Mouse (Mus musculus): ENCODE results near the gene Capn8. TPM values are rescaled to one million over a fixed set of nuclear protein-coding genes. Genes with fewer than 3 reads are reported as not detected.
A peak's percentile ranks its signal among the peaks of the same experiment; 100 is the strongest.

Capn8 gene
- polyA plus RNA-seq, 1 experiment from 2014 or later = 10.1 TPM

DNA sequence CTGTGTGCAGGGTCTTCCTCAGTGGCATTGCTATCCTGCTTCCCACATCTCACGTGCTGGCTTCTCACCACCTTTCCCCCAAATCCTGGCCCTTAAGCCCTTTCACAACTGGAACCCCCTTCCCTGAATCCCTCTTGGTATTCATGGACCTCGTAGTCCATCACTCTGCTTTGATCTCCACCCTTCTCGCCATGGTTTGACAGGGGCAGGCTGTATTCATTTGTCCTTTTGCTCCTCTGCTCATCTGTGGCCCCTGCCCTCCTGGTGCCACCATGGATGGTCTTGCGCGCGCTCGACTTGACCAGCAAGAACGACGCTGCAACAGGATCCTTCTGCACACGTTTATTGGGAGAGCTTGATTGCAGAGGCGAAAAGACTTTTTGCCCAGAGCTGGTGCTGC, 5.3 kb upstream of the Capn8 start:
- H3K27ac ChIP-seq (replicated peaks) = no peak overlapping the region
- no peak for DNase-seq (ENCODE audit: low spot score)
- no peak for TF ChIP-seq CTCF (IDR thresholded peaks at IDR 0.05; ENCODE audit: low read depth)
- TF ChIP-seq EP300 (optimal IDR thresholded peaks at IDR 0.05) = no peak
- no peaks in the 10 kb centered on the region; the same call in 1 of the 2 replicates for H3K4me1 ChIP-seq (replicated peaks; ENCODE audit: control insufficient read depth, insufficient read depth)
- H3K9me3 ChIP-seq (ENCODE audit: control insufficient read depth, low read length) = no peaks in the 10 kb centered on the region
- no peaks in the 10 kb centered on the region for H3K27me3 ChIP-seq (ENCODE audit: control insufficient read depth, insufficient read depth, low read length)
- no peak overlapping the region for H3K4me3 ChIP-seq (ENCODE audit: low read depth, low read length)
- H3K9ac ChIP-seq (ENCODE audit: low read length) = no peak overlapping the region
- ATAC-seq (ENCODE audit: low FRiP score, low TSS enrichment) = no peak
- H3K36me3 ChIP-seq (ENCODE audit: control insufficient read depth, insufficient read depth, low read length) = no peaks in the 10 kb centered on the region
- H3K4me2 ChIP-seq (replicated peaks; ENCODE audit: low read depth) = no peak overlapping the region
- WGBS = 87% methylated on average over 10 of the region's 11 CpGs

DNA sequence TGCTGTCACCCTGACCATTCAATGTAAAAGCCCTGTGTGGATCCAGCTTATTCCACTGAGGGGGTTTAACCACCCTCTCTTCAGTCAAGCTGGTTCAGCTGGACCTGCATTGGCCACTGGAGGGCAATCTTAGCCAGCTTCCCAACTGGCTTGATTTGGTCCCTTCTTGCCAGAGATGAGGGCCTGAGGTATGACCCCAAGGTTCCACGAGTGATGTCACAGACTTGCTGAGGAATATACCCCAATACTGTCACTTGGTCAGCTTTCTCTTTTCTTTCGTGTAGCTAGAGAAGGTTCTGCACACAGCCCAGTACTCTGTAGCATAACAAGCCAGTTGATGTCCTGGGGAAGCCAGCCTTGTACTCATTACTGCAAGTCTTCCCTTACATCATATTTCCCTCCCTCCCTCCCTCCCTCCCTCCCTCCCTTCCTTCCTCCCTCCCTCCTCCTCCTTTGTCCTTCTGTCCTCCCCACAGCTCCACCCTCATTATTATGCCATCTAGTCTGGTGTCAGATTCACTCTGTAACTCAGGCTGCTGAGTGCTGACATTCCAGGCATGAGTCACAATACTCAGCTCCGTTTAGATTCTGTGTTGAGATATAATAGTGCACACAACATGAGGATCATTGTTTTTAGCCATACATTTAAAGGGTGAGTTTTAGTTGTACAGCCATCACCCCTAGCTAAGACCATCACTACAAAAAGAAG, 4.3 kb upstream of the Capn8 start:
- Histone ChIP-seq H3K27me3 (ENCODE audit: control insufficient read depth, insufficient read depth, low read length) (no peaks in the 10 kb centered on the region), H3K9me3 (ENCODE audit: control insufficient read depth, low read length) (no peaks in the 10 kb centered on the region), H3K4me2 (replicated peaks; ENCODE audit: low read depth) (no peak overlapping the region), H3K9ac (ENCODE audit: low read length) (no peak overlapping the region), H3K27ac (replicated peaks) (no peak overlapping the region), H3K36me3 (ENCODE audit: control insufficient read depth, insufficient read depth, low read length) (no peaks in the 10 kb centered on the region), H3K4me1 (replicated peaks; ENCODE audit: control insufficient read depth, insufficient read depth) (no peaks in the 10 kb centered on the region; the same call in 1 of the 2 replicates), H3K4me3 (ENCODE audit: low read depth, low read length) (no peak overlapping the region)
- TF ChIP-seq CTCF (IDR thresholded peaks at IDR 0.05; ENCODE audit: low read depth) (peak; percentile 91), EP300 (optimal IDR thresholded peaks at IDR 0.05) (no peak)
- DNase-seq (ENCODE audit: low spot score) (peak; percentile 60), ATAC-seq (ENCODE audit: low FRiP score, low TSS enrichment) (peak; percentile 11; the same call in 1 of the 2 replicates)
- WGBS = 15% methylated on average over 3 of the region's 3 CpGs

DNA sequence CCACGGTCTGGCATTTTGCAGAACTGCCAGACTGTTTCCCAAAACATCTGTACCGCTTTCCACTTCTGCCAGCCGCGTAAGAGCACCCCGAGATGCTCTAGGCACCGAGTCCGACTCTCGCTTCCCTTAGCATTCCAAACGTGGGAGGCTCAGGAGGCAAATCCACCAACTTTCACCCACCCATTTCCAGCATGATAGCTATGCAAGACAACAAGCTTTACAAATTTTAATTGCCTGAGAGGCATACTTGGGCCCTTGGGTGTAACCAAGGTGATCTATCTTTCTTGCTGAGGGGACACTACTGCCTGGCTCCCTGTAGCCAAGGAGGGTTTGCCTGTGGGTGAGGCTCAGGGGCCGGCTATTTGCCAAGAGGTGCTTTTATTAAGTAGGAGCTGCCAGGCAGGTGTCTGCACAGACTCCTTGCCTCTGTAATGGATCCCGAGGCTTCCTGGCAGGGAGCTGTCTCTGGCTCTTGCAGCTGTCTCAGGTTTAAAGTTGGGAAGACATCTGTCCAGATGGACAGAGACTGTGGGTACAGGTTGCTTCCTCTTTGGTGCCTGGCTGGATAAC, 2.8 kb upstream of the Capn8 start:
- Histone ChIP-seq H3K9ac (ENCODE audit: low read length) (no peak overlapping the region), H3K4me1 (replicated peaks; ENCODE audit: control insufficient read depth, insufficient read depth) (no peaks in the 10 kb centered on the region; the same call in 1 of the 2 replicates), H3K4me3 (ENCODE audit: low read depth, low read length) (no peak overlapping the region), H3K27ac (replicated peaks) (peak overlapping the region; percentile 30; the same call in 1 of the 2 replicates), H3K4me2 (replicated peaks; ENCODE audit: low read depth) (peak overlapping the region; percentile 3; the same call in 1 of the 2 replicates), H3K27me3 (ENCODE audit: control insufficient read depth, insufficient read depth, low read length) (no peaks in the 10 kb centered on the region), H3K9me3 (ENCODE audit: control insufficient read depth, low read length) (no peaks in the 10 kb centered on the region), H3K36me3 (ENCODE audit: control insufficient read depth, insufficient read depth, low read length) (no peaks in the 10 kb centered on the region)
- DNase-seq (ENCODE audit: low spot score) = peak; percentile 27
- ATAC-seq (ENCODE audit: low FRiP score, low TSS enrichment) = no peak
- WGBS = 72% methylated on average over 11 of the region's 11 CpGs
- TF ChIP-seq CTCF (IDR thresholded peaks at IDR 0.05; ENCODE audit: low read depth) = no peak
- no peak for TF ChIP-seq EP300 (optimal IDR thresholded peaks at IDR 0.05)

DNA sequence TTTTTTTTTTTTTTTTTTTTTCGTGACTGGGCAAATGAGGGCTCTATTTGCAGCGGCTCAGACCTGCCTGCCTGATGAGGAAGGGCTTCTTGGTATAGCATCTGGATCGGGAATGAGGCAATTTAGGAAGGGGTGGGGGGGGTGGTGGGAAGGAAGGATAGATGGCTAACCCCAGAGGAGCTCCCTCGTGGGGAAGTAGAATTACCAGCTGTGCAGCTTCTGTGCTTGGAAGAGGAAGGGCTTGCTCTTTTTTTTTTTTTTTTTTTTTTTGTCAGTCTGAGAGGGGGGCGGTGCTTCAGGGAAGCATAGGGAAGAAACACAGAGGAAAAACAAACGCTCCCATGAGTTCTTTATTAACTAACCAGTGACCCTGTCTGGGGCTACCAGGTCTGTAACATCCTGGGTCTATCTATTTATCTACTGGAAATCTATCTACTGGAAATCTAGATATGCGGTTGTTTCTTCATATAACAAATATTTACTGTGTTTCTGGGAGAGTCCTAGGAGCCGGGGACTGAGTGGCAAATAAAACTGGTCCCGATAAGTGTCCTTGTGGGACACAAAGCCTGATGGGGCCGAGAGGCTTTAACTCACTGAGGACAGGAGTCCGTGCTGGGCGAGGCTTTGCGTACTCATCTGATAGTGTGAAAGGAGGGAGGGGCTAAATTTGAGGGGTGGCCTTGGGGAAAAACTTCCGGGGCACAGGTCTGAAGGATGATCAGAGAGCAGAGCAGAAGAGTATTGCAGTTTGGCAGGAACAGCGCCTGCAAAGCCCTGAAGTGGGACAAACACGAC, 2.0 kb upstream of the Capn8 start:
- DNase-seq (ENCODE audit: low spot score) (peak; percentile 53), ATAC-seq (ENCODE audit: low FRiP score, low TSS enrichment) (peak; percentile 7; the same call in 1 of the 2 replicates)
- Histone ChIP-seq H3K9me3 (ENCODE audit: control insufficient read depth, low read length) (no peaks in the 10 kb centered on the region), H3K36me3 (ENCODE audit: control insufficient read depth, insufficient read depth, low read length) (no peaks in the 10 kb centered on the region), H3K27ac (replicated peaks) (peak overlapping the region; percentile 45), H3K4me3 (ENCODE audit: low read depth, low read length) (no peak overlapping the region), H3K9ac (ENCODE audit: low read length) (no peak overlapping the region), H3K27me3 (ENCODE audit: control insufficient read depth, insufficient read depth, low read length) (no peaks in the 10 kb centered on the region), H3K4me2 (replicated peaks; ENCODE audit: low read depth) (peak overlapping the region; percentile 3; the same call in 1 of the 2 replicates), H3K4me1 (replicated peaks; ENCODE audit: control insufficient read depth, insufficient read depth) (no peaks in the 10 kb centered on the region; the same call in 1 of the 2 replicates)
- TF ChIP-seq EP300 (optimal IDR thresholded peaks at IDR 0.05) (no peak), CTCF (IDR thresholded peaks at IDR 0.05; ENCODE audit: low read depth) (no peak)
- whole genome bisulfite sequencing = 28% methylated on average over 16 of the region's 16 CpGs

DNA sequence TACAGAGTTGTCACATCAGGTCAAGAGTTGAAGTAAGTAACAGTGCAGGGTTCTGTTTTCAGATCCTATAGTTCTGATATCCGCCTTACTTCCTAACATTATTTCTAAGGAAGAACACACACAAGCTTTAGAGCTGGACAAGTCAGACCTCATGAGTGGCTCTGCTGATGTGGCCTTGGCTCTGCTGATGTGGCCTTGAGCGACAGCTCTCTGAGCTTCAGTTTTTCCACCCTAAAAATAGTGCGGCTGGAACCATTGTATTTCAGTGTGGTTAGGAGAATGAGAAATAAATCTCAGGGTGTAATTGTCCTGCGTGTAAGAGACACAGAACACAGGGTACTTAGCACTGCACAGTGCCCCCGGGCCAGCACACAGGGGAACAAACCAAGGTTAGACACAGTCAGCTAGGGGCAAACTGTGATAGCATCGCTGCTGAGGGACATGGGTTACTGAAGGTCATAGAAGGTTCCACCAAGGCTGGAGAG, 586 bp downstream of the Capn8 start:
- TF ChIP-seq EP300 (optimal IDR thresholded peaks at IDR 0.05) (no peak), CTCF (IDR thresholded peaks at IDR 0.05; ENCODE audit: low read depth) (no peak)
- Histone ChIP-seq H3K9me3 (ENCODE audit: control insufficient read depth, low read length) (no peaks in the 10 kb centered on the region), H3K4me2 (replicated peaks; ENCODE audit: low read depth) (peak overlapping the region; percentile 12; the same call in 1 of the 2 replicates), H3K4me1 (replicated peaks; ENCODE audit: control insufficient read depth, insufficient read depth) (no peaks in the 10 kb centered on the region; the same call in 1 of the 2 replicates), H3K9ac (ENCODE audit: low read length) (no peak overlapping the region), H3K4me3 (ENCODE audit: low read depth, low read length) (no peak overlapping the region), H3K36me3 (ENCODE audit: control insufficient read depth, insufficient read depth, low read length) (no peaks in the 10 kb centered on the region), H3K27ac (replicated peaks) (no peak overlapping the region; the same call in 1 of the 2 replicates), H3K27me3 (ENCODE audit: control insufficient read depth, insufficient read depth, low read length) (no peaks in the 10 kb centered on the region)
- WGBS = 82% methylated on average over 6 of the region's 6 CpGs
- ATAC-seq (ENCODE audit: low FRiP score, low TSS enrichment) (no peak), DNase-seq (ENCODE audit: low spot score) (no peak)

All from stomach, postnatal 0 days (tissue).